Mouse (Mus musculus) left cerebral cortex, adult 2 months (tissue): ENCODE measurements at regions not wholly inside any gene's neighbourhood (a gene's known extent, or its start where the extent isn't known, plus 50 kb on each side); places are given as distances from the start of the nearest gene placed in this dataset.

ENCODE experiments used
- DNase-seq, 2 experiments: peaks; one replicate each; pipeline ENCODE4 v3.0.0; 2021 to 2022; ENCODE audit warnings: low spot score in 2 of 2, mixed read lengths in 1 of 2; ENCODE audit errors: extremely low spot score in 1 of 2
- H3K27ac ChIP-seq: fragments of 200-600 bp; 2 replicates; pipeline ENCODE4 v1.8.1; 2022
- H3K4me3 ChIP-seq: fragments of 200-600 bp; 2 replicates; pipeline ENCODE4 v1.8.1; 2022
- CTCF ChIP-seq: fragments of 200-600 bp; IDR thresholded peaks from 2 replicates; pipeline ENCODE4 v1.8.1; 2022; ENCODE audit warnings: antibody characterized with exemption, mild to moderate bottlenecking, moderate library complexity
- intact Hi-C: fragments of 180-260 bp; cut with DNase I; formaldehyde crosslinking; loops from one replicate; pipeline ENCODE4 v1.15.1; 2025

DNA sequence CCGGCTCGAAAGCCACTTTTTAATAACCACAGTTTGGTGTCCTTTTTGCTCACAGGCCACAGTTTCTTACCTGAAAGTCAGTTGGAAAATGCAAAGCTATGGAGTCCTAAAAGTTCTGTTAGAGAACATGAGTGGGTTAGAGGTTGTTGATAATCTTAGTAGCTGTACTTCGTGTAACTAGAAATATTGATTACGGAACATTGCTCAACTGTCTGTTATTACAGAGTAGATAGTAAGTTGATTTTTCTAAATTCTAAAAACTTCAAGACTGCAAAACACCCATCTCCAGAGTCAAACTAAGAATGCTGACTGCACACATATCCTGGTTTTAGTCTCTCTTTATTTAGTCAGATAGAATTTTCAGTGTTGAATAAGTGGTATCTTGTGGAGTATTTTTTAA lies 111.0 kb downstream of the Slc38a4 start:
- intact Hi-C loops, result no loop called here
- TF ChIP-seq CTCF, result no peak
- no peak overlapping the region for H3K4me3 ChIP-seq

DNA sequence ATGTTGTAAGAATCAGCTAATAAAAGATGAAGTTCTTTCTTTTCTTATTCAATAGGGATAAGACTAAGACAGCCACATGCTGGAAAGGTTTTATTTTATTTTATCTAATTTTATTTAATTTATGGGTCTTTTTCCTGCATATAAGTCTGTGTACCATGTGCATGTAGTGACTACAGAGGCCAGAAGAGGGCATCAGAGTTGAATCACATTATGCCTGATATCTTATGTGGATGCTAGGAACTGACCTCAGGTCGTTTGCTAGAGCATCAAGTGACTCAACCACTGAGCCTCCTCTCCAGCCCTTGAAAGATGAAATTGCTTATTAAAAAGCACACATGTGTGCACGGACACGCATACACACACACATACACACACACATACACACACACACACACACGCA lies 113.1 kb downstream of the Slc38a4 start:
- intact Hi-C loops, result no loop called here
- peak; percentile 6; the same call in 1 of the 2 replicates for TF ChIP-seq CTCF
- Histone ChIP-seq H3K27ac (no peak overlapping the region), H3K4me3 (no peak overlapping the region)
- no peak for DNase-seq

More for the DNA sequence above, 111.0 kb downstream of the Slc38a4 start:
- no peak overlapping the region for H3K27ac ChIP-seq
- no peak for DNase-seq

DNA sequence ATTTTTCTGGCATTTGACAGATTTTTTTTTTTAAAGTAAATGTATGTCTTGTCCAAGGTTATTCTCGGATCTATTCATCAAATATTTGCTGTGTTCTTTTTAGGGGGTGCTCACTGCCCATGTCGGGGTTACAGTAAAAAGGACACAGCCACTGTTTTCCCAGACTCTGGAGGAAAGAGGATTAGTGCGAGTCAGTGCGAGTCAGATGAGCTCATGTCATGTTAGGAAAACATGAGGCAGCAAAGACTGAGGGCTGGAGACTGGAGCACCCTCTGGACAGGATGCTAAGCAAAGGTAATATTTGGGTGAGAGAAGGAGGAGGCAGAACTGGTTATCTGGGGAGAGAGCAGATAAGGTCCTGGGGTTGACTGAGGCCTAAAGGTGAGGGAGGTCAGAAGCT lies 117.3 kb downstream of the Slc38a4 start:
- Histone ChIP-seq H3K4me3 (no peak overlapping the region), H3K27ac (no peak overlapping the region)
- TF ChIP-seq CTCF, result no peak
- intact Hi-C loops, result loop anchor here (5.0 kb wide), 2 partner anchors 241 to 421 kb away; partner anchors contain the start of gene Slc38a2
- no peak for DNase-seq

- intact Hi-C loops, result loop anchor here (2.0 to 5.0 kb wide), 5 partner anchors 197 to 420 kb away; partner anchors contain the start of gene Slc38a2
- Histone ChIP-seq H3K4me3 (no peak overlapping the region), H3K27ac (no peak overlapping the region)
- no peak for DNase-seq
- no peak for TF ChIP-seq CTCF
Measured at GRCm38 (mm10) chr15:96937623-96938022, 118.1 kb downstream of the Slc38a4 start.

DNA sequence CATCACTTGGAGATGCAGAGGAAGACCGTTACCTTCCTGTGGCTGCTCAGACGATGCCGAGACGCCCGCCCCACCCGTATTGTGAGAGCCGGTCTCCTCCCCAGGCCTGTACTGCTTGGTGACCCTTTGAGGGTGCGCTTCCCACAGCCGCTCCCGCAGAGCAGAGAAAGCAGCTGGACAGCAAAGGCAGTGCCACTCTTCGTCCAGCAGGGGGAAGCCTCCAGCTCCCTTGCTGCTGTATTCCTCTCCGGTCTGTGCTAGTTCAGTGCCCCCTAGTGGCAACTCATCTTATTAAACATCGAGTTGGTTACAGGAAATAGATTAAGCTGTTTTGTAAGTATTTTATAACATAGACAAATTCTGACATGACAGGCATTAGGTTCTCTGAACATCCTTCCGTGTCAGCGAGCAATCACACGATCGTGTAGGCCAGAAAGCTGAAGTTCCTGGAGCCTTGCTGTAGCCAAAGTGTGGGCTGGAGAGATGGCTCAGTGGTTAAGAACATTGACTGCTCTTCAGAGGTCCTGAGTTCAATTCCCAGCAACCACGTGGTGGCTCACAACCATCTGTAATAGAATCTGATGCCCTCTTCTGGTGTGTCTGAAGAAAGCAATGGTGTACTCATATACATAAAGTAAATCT lies 118.9 kb downstream of the Slc38a4 start:
- Histone ChIP-seq H3K4me3 (peak overlapping the region; percentile 34), H3K27ac (no peak overlapping the region; the same call in 1 of the 2 replicates)
- intact Hi-C loops, result loop anchor here (2.0 to 5.0 kb wide), 5 partner anchors 198 to 420 kb away; partner anchors contain the start of gene Slc38a2
- DNase-seq, result peak; percentile 87
- TF ChIP-seq CTCF, result peak; percentile 100

DNA sequence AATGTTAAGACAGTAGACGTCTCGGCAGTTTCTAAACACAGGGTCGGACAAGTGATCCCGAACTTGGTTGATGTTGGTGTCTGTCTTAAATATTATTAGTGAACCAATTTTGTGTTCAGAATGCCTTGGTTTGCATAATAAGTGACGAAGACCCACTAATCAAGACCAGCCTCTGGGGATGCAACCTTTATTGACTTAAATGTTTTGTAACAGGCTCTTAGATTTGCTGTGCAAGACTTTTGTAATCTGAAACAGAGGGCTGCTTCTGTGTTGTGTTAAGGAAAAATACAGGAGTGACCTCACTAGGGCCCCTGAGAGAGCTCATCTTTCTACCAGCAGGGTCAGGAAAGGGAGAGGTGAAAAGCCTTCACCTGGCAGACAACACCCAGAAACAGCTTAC lies 119.5 kb downstream of the Slc38a4 start:
- TF ChIP-seq CTCF, result no peak
- Histone ChIP-seq H3K4me3 (peak overlapping the region; percentile 34; the same call in 1 of the 2 replicates), H3K27ac (no peak overlapping the region; the same call in 1 of the 2 replicates)
- intact Hi-C loops, result loop anchor here (2.0 to 5.0 kb wide), 5 partner anchors 199 to 419 kb away; partner anchors contain the start of gene Slc38a2
- DNase-seq, result no peak

- Histone ChIP-seq H3K4me3 (no peak overlapping the region), H3K27ac (no peak overlapping the region)
- DNase-seq, result peak in 1 of 2 experiments; percentile 27
- TF ChIP-seq CTCF, result no peak
- intact Hi-C loops, result no loop called here
Measured at GRCm38 (mm10) chr15:96933451-96933850, 122.3 kb downstream of the Slc38a4 start.

- no peak overlapping the region for H3K27ac ChIP-seq
- no peak for TF ChIP-seq CTCF
- intact Hi-C loops, result no loop called here
- no peak for DNase-seq
- no peak overlapping the region for H3K4me3 ChIP-seq
Measured at GRCm38 (mm10) chr15:96930531-96930930, 125.2 kb downstream of the Slc38a4 start.

DNA sequence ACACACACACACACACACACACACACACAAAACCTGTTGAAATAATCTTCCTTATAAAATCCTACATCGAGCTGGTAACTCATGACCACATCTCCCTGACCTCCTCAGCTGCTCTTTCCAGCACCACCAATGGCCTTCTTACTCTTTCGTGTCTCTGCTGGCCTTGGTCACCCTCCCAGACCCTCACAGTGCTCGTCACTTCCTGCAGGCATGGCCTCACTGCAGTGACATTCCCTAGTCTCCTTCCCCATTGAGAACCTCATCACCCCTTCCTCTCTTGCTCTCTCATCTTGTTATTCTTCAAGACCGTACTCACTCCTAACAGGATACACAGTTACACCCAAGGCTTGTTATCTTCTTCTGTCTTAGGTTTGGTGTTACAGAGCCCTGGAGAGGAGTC lies 126.0 kb downstream of the Slc38a4 start:
- TF ChIP-seq CTCF, result no peak
- intact Hi-C loops, result no loop called here
- Histone ChIP-seq H3K27ac (no peak overlapping the region), H3K4me3 (no peak overlapping the region)
- DNase-seq, result no peak

- Histone ChIP-seq H3K4me3 (no peak overlapping the region), H3K27ac (no peak overlapping the region)
- intact Hi-C loops, result no loop called here
- no peak for TF ChIP-seq CTCF
- DNase-seq, result no peak
Measured at GRCm38 (mm10) chr15:96928692-96929091, 127.1 kb downstream of the Slc38a4 start.

DNA sequence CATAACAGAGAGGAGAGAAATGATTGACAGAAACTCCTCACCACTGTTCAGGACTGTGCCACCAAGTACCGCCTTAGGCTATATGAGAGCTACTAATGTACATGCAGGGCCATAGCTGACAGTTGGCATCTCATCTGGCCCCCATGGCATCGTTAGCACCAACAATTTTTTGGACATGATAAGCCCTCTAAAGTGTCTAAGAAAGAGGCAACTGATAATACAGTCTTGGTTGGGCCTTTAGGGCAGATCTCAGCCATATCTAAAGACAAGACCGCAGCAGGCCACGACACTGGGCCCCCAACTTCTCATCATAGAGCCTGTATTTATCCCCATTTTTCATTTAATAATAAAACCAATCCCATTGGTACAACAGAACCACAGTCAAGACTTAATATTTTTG lies 128.1 kb downstream of the Slc38a4 start:
- no peak overlapping the region for H3K27ac ChIP-seq

DNA sequence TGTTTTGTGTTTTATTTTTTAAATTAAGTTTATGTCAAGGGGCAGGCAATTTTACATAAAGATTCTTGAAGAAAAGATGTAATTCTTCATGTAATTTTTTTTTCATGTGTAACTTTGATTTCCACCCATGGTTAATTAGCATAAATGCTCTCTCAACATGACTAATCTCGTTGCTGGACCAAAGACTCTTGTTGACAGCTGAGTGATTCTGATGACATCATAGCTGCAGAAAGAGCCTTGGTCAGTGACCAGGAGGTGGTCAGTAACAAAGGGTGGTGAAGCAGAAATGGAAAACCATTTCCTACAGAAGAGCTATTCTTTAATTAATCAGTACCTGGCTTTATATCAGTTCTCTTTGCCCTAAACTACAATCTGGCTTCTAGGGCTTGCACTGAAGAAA lies 129.1 kb downstream of the Slc38a4 start:
- no peak for TF ChIP-seq CTCF
- intact Hi-C loops, result no loop called here
- H3K27ac ChIP-seq, result no peak overlapping the region

More for the DNA sequence above, 128.1 kb downstream of the Slc38a4 start:
- no peak overlapping the region for H3K4me3 ChIP-seq
- intact Hi-C loops, result no loop called here
- TF ChIP-seq CTCF, result no peak
- no peak for DNase-seq

DNA sequence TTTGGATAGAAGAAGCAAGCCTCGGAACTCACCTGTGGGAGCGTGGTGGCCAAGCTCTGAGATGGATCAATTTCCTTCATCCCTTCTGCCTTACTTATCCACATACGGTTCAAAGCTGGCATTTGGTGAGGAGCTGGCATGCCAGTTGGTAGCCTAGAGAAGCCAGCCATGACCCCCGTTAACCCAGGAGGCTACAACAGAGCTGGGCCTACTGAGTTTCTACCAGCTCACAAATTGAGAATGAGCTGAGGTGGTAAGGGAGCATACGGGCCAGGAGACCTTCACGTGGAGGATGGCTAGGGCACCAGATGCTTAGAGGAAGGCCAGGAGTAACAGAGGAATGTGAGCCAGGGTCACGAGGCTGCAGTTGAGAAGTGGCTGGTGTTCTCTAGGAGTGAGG lies 139.2 kb downstream of the Slc38a4 start:
- no peak for TF ChIP-seq CTCF
- DNase-seq, result no peak
- intact Hi-C loops, result no loop called here
- H3K27ac ChIP-seq, result no peak overlapping the region
- no peak overlapping the region for H3K4me3 ChIP-seq

More for the DNA sequence above, 129.1 kb downstream of the Slc38a4 start:
- no peak overlapping the region for H3K4me3 ChIP-seq
- DNase-seq, result no peak
